Mouse (Mus musculus) CH12.LX (cell line): ENCODE results near the gene Zfp54. TPM values are rescaled to one million over a fixed set of nuclear protein-coding genes. Genes with fewer than 3 reads are reported as not detected.
"Not testable (repeated sequence)": the region's sequence is repeated elsewhere in the genome, so short reads cannot be mapped to it uniquely, and the experiment has no call there.

Source experiments
- DNase-seq: peaks from one replicate; pipeline ENCODE4 v3.0.0-alpha.2; 2013; ENCODE audit errors: extremely low read depth
- H3K27ac ChIP-seq: 2 replicates; pipeline ENCODE4 v1.5.1; 2012; ENCODE audit warnings: low read depth, mild to moderate bottlenecking, control low read depth, moderate library complexity; ENCODE audit not compliant: insufficient read depth
- H3K27me3 ChIP-seq: replicated peaks from 2 replicates; pipeline ENCODE3; 2012; ENCODE audit warnings: inconsistent platforms
- H3K36me3 ChIP-seq, 2 experiments: replicated peaks in 1 of 2; 2 replicates each; pipeline versions ENCODE3 to v1.6.1; 2012; ENCODE audit warnings: inconsistent platforms in 1 of 2, low read length in 1 of 2, mild to moderate bottlenecking in 1 of 2, mixed read lengths in 1 of 2, moderate library complexity in 1 of 2; ENCODE audit not compliant: control insufficient read depth in 1 of 2, insufficient read depth in 1 of 2
- H3K4me1 ChIP-seq, 2 experiments: 2 replicates each; pipeline ENCODE4 v1.6.1; 2012; ENCODE audit warnings: inconsistent platforms in 1 of 2, moderate library complexity in 1 of 2; ENCODE audit not compliant: insufficient read depth in 2 of 2, control insufficient read depth in 1 of 2
- H3K4me2 ChIP-seq: 2 replicates; pipeline ENCODE4 v1.6.1; 2012; ENCODE audit warnings: low read depth, mild to moderate bottlenecking, control low read depth; ENCODE audit not compliant: poor library complexity, insufficient read depth, severe bottlenecking
- H3K4me3 ChIP-seq, 3 experiments: fragments of 150-350 bp in 1 of 3; sonication (generic) in 1 of 3; replicated peaks in 1 of 3; 2 replicates each; pipeline versions ENCODE3 to v1.5.1; 2011 to 2012; ENCODE audit warnings: low read depth in 2 of 3, low read length in 2 of 3, mild to moderate bottlenecking in 2 of 3, moderate library complexity in 2 of 3, control low read depth in 1 of 3, improper control_type of control experiment in 1 of 3, inconsistent platforms in 1 of 3, mixed read lengths in 1 of 3; ENCODE audit not compliant: poor library complexity in 1 of 3
- H3K79me2 ChIP-seq: replicated peaks from 2 replicates; pipeline ENCODE4 v1.6.1; 2012; ENCODE audit warnings: mild to moderate bottlenecking, moderate library complexity; ENCODE audit not compliant: control insufficient read depth, poor library complexity, insufficient read depth, severe bottlenecking; ENCODE audit errors: extremely low read depth
- H3K9ac ChIP-seq: 2 replicates; pipeline ENCODE4 v1.6.1; 2012; ENCODE audit warnings: low read depth, mild to moderate bottlenecking, control low read depth, moderate library complexity; ENCODE audit not compliant: insufficient read depth
- H3K9me3 ChIP-seq: replicated peaks from 2 replicates; pipeline ENCODE3; 2012; ENCODE audit warnings: low read length, inconsistent platforms, mixed read lengths
- BHLHE40 ChIP-seq: IDR thresholded peaks from 2 replicates; pipeline ENCODE4 v1.6.1; 2011; ENCODE audit warnings: mild to moderate bottlenecking, low read depth, low read length, improper control_type of control experiment
- CHD1 ChIP-seq: IDR thresholded peaks from 2 replicates; pipeline ENCODE4 v1.6.1; 2012; ENCODE audit warnings: low read depth, low read length, improper control_type of control experiment, inconsistent platforms
- CHD2 ChIP-seq: IDR thresholded peaks from 2 replicates; pipeline ENCODE4 v1.6.1; 2011; ENCODE audit warnings: low read length, improper control_type of control experiment
- CTCF ChIP-seq, 2 experiments: IDR thresholded peaks in 1 of 2; conservative IDR thresholded peaks in 1 of 2; 2 replicates each; pipeline ENCODE4 v1.5.1; 2011 to 2012; ENCODE audit warnings: low read depth in 2 of 2, low read length in 2 of 2, improper control_type of control experiment in 1 of 2, inconsistent platforms in 1 of 2, mild to moderate bottlenecking in 1 of 2, moderate library complexity in 1 of 2
- EP300 ChIP-seq: IDR thresholded peaks from 2 replicates; pipeline ENCODE4 v1.6.1; 2011; ENCODE audit warnings: low read length, improper control_type of control experiment
- ETS1 ChIP-seq: conservative IDR thresholded peaks from 2 replicates; pipeline ENCODE4 v1.6.1; 2012; ENCODE audit warnings: low read depth, mild to moderate bottlenecking, inconsistent platforms, low read length, improper control_type of control experiment, moderate library complexity
- HCFC1 ChIP-seq: IDR thresholded peaks from 2 replicates; pipeline ENCODE4 v1.6.1; 2012; ENCODE audit warnings: low read depth, mild to moderate bottlenecking, inconsistent platforms, low read length, improper control_type of control experiment
- IRF4 ChIP-seq: IDR thresholded peaks from 2 replicates; pipeline ENCODE4 v1.6.1; 2014; ENCODE audit warnings: low read depth, mild to moderate bottlenecking, inconsistent platforms, low read length, improper control_type of control experiment
- JUND ChIP-seq: conservative IDR thresholded peaks from 2 replicates; pipeline ENCODE4 v1.6.1; 2011; ENCODE audit warnings: low read depth, low read length, improper control_type of control experiment
- MAFK ChIP-seq: IDR thresholded peaks from 2 replicates; pipeline ENCODE4 v1.6.1; 2011; ENCODE audit warnings: low read length, improper control_type of control experiment; ENCODE audit not compliant: insufficient replicate concordance
- MEF2A ChIP-seq: IDR thresholded peaks from 2 replicates; pipeline ENCODE4 v1.6.1; 2014; ENCODE audit warnings: low read depth, mild to moderate bottlenecking, inconsistent platforms, low read length, improper control_type of control experiment, borderline replicate concordance
- MXI1 ChIP-seq: IDR thresholded peaks from 2 replicates; pipeline ENCODE4 v1.6.1; 2011; ENCODE audit warnings: mild to moderate bottlenecking, low read depth, low read length, improper control_type of control experiment
- MYC ChIP-seq: IDR thresholded peaks from 2 replicates; pipeline ENCODE4 v1.6.1; 2011; ENCODE audit warnings: low read depth, mild to moderate bottlenecking, improper control_type of control experiment, low read length
- NRF1 ChIP-seq: IDR thresholded peaks from 2 replicates; pipeline ENCODE4 v1.6.1; 2014; ENCODE audit warnings: low read depth, mild to moderate bottlenecking, inconsistent platforms, low read length, improper control_type of control experiment, moderate library complexity
- POLR2A ChIP-seq: IDR thresholded peaks from 2 replicates; pipeline ENCODE4 v1.6.1; 2011; ENCODE audit warnings: low read depth, mild to moderate bottlenecking, improper control_type of control experiment, low read length
- RAD21 ChIP-seq: IDR thresholded peaks from 2 replicates; pipeline ENCODE4 v1.6.1; 2011; ENCODE audit warnings: low read depth, mild to moderate bottlenecking, low read length, improper control_type of control experiment, moderate library complexity
- RCOR1 ChIP-seq: conservative IDR thresholded peaks from 2 replicates; pipeline ENCODE4 v1.6.1; 2012; ENCODE audit warnings: low read depth, mild to moderate bottlenecking, inconsistent platforms, low read length, improper control_type of control experiment
- SIN3A ChIP-seq: IDR thresholded peaks from 2 replicates; pipeline ENCODE4 v1.6.1; 2012; ENCODE audit warnings: low read length, improper control_type of control experiment, inconsistent platforms
- SMC3 ChIP-seq: IDR thresholded peaks from 2 replicates; pipeline ENCODE4 v1.6.1; 2011; ENCODE audit warnings: low read depth, low read length, improper control_type of control experiment
- TBP ChIP-seq: conservative IDR thresholded peaks from 2 replicates; pipeline ENCODE4 v1.6.1; 2011; ENCODE audit warnings: low read depth, low read length, improper control_type of control experiment
- TCF12 ChIP-seq: IDR thresholded peaks from 2 replicates; pipeline ENCODE4 v1.6.1; 2014; ENCODE audit warnings: low read depth, mild to moderate bottlenecking, inconsistent platforms, low read length, improper control_type of control experiment
- USF2 ChIP-seq: conservative IDR thresholded peaks from 2 replicates; pipeline ENCODE4 v1.6.1; 2011; ENCODE audit warnings: low read depth, low read length, improper control_type of control experiment
- ZC3H11A ChIP-seq: IDR thresholded peaks from 2 replicates; pipeline ENCODE4 v1.6.1; 2012; ENCODE audit warnings: low read depth, mild to moderate bottlenecking, inconsistent platforms, low read length, improper control_type of control experiment
- ZNF384 ChIP-seq: IDR thresholded peaks from 2 replicates; pipeline ENCODE4 v1.6.1; 2012; ENCODE audit warnings: low read depth, low read length, improper control_type of control experiment, inconsistent platforms
- dilution Hi-C: fragments of 300-500 bp; cut with MboI; formaldehyde crosslinking; loops from 2 replicates; pipeline ENCODE4 v1.14.3; 2020; ENCODE audit warnings: low sequenced_read_pairs; ENCODE audit not compliant: extremely low pct_unique_long_range_greater_than_20kb, extremely low pct_ligation_motif_present
- in situ Hi-C: fragments of 300-500 bp; cut with MboI; formaldehyde crosslinking; loops from 3 replicates; pipeline ENCODE4 v1.14.3; 2019; ENCODE audit warnings: low sequenced_read_pairs, low pct_ligation_motif_present, low pct_unique_long_range_greater_than_20kb, mixed read lengths
- polyA plus RNA-seq: library from polyadenylated mRNA; unstranded; fragments of >175 nt; gene quantifications from 2 replicates; pipeline ENCODE4 v1.2.1, GENCODE M21; 2012; ENCODE audit warnings: low read depth; ENCODE audit not compliant: insufficient read length
- total RNA-seq, 2 experiments: library from RNA; depleted of rRNA; stranded (reverse); fragments of 300-350 nt in 1 of 2; fragments of >200 nt in 1 of 2; gene quantifications; 2 replicates each; pipeline ENCODE4 v1.2.3; 2012 to 2014

Zfp54 gene
- total and polyA plus RNA-seq, 3 experiments, result 3.8 to 11.9 (median 8.4) TPM

DNA sequence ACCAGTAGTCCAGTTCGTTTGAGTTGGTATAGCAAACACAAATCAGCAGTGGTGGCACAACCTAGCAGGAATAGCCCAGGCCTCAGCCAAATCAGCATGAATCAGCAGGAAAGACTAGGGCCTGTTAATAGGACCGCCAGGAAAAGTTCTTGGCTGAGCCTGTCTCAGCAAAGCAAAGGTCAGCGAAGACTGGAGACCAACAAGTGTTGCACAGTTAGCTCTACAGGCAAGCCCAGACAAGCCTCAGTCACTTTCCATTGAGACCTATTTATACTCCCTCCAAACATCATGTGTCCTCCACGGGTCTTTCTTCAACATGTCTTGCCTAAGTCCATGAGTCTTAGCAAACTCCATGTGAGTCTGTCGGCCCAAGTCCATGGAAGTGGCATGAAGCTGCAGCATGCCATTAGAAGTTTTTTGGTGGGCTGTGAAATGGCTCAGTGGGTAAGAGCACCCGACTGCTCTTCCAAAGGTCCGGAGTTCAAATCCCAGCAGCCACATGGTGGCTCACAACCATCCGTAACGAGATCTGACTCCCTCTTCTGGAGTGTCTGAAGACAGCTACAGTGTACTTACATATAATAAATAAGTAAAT is 15.9 kb downstream of the Zfp54 start:
- Histone ChIP-seq H3K27ac (peak overlapping the region; percentile 82), H3K36me3 (peaks cover 6 to 15% of the 10 kb centered on the region in 2 experiments), H3K9ac (peak overlapping the region; percentile 45), H3K4me2 (peak overlapping the region; percentile 65), H3K4me1 (peaks cover 15 to 16% of the 10 kb centered on the region in 2 experiments)
- H3K27me3 ChIP-seq, dilution Hi-C loops, H3K4me3 ChIP-seq, in situ Hi-C loops, H3K9me3 ChIP-seq, H3K79me2 ChIP-seq: not testable (repeated sequence)
- peak; percentile 74 for TF ChIP-seq TBP
- TF ChIP-seq SIN3A, result peak; percentile 25; the same call in 1 of the 2 replicates
- peak; percentile 22; the same call in 1 of the 2 replicates for TF ChIP-seq MYC
- TF ChIP-seq IRF4, result peak; percentile 48; the same call in 1 of the 2 replicates
- 0 out of 2 replicates have a peak, but pooled peaks have one; percentile 31 for TF ChIP-seq EP300
- peak; percentile 37; the same call in 1 of the 2 replicates for TF ChIP-seq TCF12
- TF ChIP-seq CHD1, result peak; percentile 97
- TF ChIP-seq BHLHE40, result peak; percentile 56; the same call in 1 of the 2 replicates
- TF ChIP-seq MEF2A, result peak; percentile 93
- TF ChIP-seq POLR2A, result peak; percentile 38; the same call in 1 of the 2 replicates
- DNase-seq, result peak; percentile 18

DNA sequence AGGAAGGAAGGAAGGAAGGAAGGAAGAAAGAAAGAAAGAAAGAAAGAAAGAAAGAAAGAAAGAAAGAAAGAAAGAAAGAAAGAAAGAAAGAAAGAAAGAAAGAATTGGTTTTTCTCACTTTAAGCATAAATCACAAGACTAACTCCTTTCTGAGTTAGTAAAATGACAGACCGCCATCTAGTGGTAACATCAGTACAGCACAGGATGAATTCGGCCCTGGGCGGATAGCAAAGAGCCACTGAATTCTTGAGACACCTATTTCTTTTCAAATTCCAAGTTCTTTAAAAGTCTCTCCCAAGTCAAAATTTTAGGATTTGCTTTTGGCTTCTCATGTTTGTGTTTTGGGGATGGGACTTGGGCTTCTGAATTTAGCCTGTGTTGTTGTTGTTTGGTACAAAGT is 26.6 kb downstream of the Zfp54 start:
- peaks cover 3 to 15% of the 10 kb centered on the region in 2 experiments for H3K36me3 ChIP-seq
- H3K79me2 ChIP-seq, result peaks cover 2% of the 10 kb centered on the region; the same call in 1 of the 2 replicates
- peak overlapping the region; percentile 88 for H3K9ac ChIP-seq
- TF ChIP-seq ZC3H11A (no peak), USF2 (no peak), ETS1 (no peak), MXI1 (no peak), HCFC1 (no peak), ZNF384 (no peak), SMC3 (peak; percentile 63), RCOR1 (no peak), CTCF (conservative IDR thresholded peaks at IDR 0.05 in 1 of 2, IDR thresholded peaks at IDR 0.05 in 1 of 2; ENCODE audit: low read depth in 2 of 2, low read length in 2 of 2) (peak; percentile 62 to 85; a peak in 3 of 4 replicates), NRF1 (no peak), MAFK (no peak), CHD2 (no peak), RAD21 (peak; percentile 74), JUND (no peak)
- H3K4me1 ChIP-seq, result peaks cover 8 to 19% of the 10 kb centered on the region in 2 experiments; a peak in 3 of 4 replicates
- dilution Hi-C loops (no loop called here), in situ Hi-C loops (no loop called here)
- H3K4me2 ChIP-seq, result peak overlapping the region; percentile 80; the same call in 1 of the 2 replicates
- no peak overlapping the region for H3K27ac ChIP-seq
- H3K27me3 ChIP-seq, result no peaks in the 10 kb centered on the region
- peak overlapping the region; percentile 76 to 96 (median 77) for H3K4me3 ChIP-seq
- DNase-seq, result peak; percentile 78
- H3K9me3 ChIP-seq, result no peaks in the 10 kb centered on the region
